Mouse (Mus musculus): Measurements from ENCODE around the gene Prex1.
A peak's percentile ranks its signal among the peaks of the same experiment; 100 is the strongest.

Prex1 gene

DNA sequence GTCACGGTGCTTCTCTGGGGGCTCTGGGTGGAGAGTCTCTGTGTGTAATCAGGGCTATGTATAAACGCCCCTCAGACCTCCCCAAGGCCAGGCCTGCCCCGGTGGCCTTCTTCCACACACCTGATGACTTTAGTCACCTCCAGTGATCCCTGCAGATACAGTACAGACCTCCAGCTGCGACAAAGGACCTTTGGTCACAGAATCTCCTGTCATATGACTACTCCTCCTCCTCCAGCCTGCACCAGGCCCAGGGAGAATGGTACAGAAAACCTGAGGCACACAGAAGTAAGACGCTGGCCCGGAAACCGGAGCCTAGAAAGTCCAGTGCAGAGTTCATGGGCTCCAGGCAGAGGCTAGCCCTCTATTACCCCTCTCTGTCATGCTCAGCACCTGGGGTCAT is 152.8 kb downstream of the Prex1 start:
- DNase-seq (ENCODE audit: low read depth), result no peak

GRCm38 (mm10) chr2:166559531-166559930 is 154.1 kb downstream of the Prex1 start:
- no peak for DNase-seq (ENCODE audit: low read depth)

GRCm38 (mm10) chr2:166555508-166555907 is 158.1 kb downstream of the Prex1 start:
- peak; percentile 38 for DNase-seq (ENCODE audit: low read depth)

DNA sequence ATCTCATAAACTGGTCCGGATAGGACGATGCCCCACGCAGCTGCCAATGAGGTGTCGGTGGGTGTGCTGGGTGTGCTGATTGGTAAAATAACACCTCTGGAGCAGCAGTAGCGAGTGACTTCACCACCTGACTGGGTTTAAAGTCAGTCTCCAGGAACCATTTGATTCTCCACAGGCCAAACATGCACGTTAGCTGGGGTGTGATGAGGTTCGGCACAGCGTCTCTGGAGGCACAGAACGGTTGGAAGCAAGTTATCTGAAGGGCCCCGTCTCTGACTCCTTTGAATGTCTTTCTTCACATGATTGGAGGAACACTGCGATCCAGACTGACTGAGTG is 159.5 kb downstream of the Prex1 start:
- DNase-seq (ENCODE audit: low read depth), result no peak

- peak; percentile 68 for DNase-seq (ENCODE audit: low read depth)
Measured at GRCm38 (mm10) chr2:166553502-166554168, 160.0 kb downstream of the Prex1 start.

DNA sequence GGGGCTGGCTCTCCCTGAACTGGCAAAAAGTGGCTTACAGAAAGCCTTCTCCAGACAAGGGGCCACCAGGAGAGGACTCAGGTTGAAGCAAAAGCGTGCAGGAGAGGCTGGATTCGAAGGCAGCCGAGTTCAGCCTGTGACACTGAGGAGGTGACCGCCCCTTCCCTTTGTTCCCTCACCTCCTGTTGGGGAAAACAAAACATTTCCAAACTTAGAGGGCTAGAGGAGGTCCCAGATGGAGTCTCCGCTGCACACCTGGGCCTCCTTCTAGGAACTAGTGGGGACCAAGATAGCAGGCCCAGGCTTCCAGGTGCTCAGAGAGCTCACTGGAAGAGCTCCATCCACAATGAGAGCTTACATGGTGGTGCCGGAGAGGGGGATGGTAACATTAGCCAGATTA is 161.0 kb downstream of the Prex1 start:
- no peak for DNase-seq (ENCODE audit: low read depth)

GRCm38 (mm10) chr2:166551831-166552498 is 161.7 kb downstream of the Prex1 start:
- no peak for DNase-seq (ENCODE audit: low read depth)

GRCm38 (mm10) chr2:166549871-166550270 is 163.8 kb downstream of the Prex1 start:
- no peak for DNase-seq (ENCODE audit: low read depth)

- DNase-seq (ENCODE audit: low read depth), result no peak
Measured at GRCm38 (mm10) chr2:166549069-166549468, 164.6 kb downstream of the Prex1 start.

DNA sequence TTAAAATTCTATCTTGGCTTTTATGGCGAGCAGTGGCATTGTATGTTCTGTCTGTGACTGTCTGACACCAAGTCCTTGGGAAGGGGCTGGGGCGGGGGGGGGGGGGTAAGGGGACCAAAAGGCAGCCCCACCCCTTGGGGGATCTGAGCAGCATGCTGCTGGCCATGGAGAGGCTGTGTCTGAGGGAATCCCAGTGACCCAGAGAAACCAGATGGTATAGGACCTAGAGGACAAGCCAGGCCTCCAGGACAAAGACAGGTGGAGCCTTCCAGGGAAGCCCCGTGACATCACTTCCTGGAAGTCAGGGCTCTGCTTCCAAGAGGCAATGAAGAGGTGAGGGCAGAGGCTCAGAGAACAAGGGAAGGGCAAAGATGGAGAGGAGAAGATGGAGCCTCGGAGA is 168.1 kb downstream of the Prex1 start:
- DNase-seq (ENCODE audit: low read depth), result no peak

DNA sequence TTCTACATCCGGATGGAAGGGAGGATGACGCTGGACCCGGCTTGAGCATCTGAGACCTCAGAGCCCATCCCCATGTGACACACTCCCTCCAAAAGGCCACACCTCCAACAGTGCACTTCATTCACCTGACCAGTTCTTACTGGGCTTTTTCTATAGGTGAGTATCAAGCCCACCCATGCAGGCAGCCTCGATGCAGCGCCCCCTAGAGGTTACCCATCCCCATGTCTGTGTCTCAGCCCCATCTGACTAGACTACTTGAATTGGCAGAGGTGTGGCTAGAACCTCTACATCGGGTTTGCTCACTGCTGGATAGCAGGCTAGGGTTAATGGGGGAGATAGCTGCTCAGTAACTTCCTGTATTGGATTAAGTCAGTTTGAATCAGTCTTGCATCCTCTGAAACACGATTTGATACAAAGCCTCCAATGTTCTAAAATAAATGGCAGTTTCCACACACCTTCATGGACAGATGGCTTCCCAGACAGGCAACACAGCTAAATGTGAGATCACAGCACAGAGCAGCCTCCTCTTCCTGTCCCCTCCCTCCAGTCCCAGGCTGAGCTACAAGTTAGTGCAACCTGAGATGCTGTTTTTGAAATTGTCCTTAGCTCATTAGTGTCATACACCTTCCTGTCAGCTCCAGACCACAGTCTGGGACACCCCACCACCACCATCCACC is 168.9 kb downstream of the Prex1 start:
- no peak for DNase-seq (ENCODE audit: low read depth)

GRCm38 (mm10) chr2:166541112-166541928 is 172.3 kb downstream of the Prex1 start:
- no peak for DNase-seq (ENCODE audit: low read depth)

GRCm38 (mm10) chr2:166540216-166540615 is 173.4 kb downstream of the Prex1 start:
- no peak for DNase-seq (ENCODE audit: low read depth)

DNA sequence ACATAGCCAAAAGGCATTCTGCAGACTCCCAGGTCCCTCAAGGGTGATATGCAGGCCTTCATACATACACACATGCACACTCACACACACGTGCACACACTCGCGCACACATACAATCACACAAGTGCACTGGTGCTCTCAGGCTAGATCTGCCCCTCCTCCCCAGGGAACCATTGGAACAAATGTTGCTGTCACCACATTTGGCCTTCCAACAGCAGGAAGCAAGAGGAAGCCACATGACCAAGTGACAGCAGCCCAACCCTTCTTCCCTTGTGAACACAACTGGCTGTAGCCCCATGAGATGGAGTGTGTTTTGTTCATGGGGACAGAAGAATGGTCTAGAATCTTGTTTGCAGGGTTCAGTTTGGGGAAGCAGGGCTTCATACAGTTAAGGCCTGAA is 176.7 kb downstream of the Prex1 start:
- no peak for DNase-seq (ENCODE audit: low read depth)

DNA sequence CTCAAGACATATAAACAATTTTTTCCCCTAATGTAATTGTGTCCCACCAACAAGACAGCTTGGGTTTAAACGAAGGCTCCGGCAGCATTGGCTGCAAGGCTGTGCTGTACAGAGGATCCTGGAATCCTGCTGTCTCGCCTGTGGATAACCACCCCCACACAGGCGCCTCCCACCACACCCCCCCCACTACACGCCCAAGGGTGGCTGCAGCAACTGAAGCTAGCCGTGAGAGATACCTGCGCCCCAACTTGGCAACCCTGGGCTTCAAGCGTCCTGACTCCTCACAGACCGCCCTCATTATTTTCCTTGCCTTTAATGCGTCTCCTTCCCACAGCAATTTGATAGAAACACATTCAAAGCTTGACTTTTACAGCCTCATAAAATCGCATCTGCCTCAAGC is 178.1 kb downstream of the Prex1 start:
- no peak for DNase-seq (ENCODE audit: low read depth)

DNA sequence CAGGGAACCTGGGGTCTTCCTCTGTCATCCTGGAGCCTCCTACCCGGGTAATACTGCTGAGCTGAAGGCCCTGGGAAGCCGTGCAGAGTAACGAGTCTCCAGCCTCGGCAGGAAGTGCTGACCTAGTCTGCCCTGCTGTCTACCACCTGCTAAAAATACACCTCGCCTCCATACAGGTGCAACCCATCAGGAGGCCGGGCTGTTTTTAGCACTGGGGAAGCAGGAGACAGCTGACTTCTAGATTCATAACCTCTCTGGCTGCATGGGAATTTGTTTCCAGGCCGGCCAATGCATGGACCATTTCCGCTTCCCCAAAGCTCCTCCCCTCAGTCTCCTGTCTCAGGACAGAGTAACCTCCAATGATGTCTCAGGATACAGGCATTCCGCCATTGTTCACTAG is 187.4 kb downstream of the Prex1 start:
- no peak for DNase-seq (ENCODE audit: low read depth)

DNA sequence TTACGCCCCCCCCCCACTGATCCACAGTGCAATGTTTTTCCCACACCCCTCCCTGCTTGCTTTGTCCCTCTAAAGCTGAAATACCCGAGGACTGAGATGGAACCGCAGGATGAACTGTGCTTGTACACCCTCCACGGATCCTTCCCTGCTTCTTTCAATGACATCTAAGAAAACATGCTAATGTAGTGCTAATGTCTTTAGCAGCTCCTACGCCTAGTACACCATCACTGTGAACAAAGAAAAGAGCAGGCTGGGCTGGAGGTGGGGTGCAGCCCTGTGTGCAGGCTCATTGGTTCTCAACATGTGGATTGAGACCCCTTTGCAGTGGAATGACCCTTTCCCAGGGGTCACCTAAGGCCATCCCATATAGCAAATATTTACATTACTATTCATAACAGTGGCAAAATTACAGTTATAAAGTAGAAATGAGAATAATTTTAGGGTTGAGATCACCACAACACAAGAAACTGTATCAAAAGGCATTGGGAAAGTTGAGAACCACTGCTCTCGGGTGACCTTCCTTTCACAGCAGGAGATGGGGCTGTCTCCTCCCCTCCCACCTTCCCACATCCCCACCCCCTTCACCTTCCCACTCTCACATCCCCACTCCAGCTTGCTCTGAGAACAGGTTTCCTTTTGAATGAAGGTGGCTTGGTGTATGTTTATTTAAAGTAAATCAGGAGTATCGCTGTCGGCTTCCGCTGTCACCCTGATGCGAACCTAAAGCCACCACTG is 190.3 kb downstream of the Prex1 start:
- DNase-seq (ENCODE audit: low read depth), result no peak

DNA sequence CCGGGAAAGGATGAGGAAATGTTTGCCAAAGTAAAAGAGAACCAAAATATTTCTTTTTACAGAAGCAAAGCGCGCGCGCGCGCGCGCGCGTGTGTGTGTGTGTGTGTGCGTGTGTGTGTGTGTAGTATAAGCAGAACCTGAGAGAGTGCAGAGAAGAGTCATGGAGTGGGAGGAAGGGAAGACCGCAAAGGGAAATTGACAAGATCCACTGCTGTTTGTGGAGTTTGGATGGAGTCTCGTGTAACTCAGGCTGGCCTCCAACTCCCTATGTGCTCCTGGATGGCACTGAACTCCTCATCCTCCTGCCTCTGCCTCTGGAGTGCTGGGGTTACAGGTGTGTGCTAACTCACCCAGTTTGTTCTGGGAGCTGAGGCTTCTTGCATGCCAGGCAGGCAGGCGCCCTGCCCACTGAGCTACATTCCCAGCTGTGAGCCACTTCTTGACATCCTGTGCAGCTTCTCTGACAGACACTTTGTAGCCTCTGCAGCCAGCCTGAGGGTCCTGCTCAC is 191.0 kb downstream of the Prex1 start:
- no peak for DNase-seq (ENCODE audit: low read depth)

DNA sequence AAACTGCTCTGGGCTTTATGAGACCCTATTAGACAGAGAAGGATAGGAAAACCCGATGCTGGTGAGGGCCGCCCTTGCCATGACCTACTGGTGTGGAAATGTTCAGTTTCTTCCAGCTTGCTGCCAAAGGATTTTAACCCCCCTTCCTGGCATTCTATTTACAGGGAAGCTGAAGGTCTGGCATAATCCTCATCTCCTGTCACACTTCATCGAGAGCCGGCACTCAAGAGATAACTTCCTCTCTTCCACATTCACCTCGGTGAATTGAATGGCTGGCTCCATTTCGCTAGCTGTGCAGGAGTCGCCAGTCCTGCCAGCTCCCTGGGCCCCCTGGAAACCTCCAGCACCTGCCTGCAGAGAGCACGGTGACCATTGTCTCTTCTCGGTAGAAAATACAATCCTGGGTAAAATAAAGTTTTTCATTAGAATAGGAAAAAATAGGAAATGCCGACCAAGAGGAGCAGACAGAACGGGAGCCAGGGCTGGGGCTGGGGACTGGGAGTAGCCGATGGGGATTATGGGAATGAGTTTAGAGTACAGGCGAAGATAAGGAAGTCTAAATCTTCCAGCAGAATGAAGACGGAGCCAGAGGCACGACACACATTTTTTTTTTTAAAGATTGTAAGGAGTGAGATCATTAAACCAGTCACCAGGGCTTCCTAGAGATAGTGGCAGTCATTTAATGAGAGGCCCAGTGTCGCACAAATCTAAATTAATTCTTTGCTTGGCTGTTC is 191.6 kb downstream of the Prex1 start:
- DNase-seq (ENCODE audit: low read depth), result no peak

DNA sequence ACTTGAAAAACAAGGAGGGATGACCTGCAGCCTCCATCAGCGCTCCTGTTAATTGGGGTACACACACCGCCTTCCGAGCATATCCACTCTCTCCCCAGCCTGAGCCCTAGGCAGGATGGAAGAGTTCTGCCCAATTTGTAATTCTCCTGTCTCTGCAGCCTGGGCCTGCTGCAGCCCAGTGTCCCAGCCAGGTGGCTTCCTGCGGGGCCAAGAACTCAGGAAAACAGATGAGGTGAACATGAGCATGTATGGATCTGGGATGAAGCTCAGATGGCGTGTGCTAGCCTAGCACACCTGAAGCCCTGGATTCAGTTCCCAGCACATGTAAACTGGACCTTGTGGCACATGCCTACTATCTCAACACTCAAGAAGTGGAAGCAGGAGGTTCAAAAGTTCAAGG is 192.2 kb downstream of the Prex1 start:
- no peak for DNase-seq (ENCODE audit: low read depth)

DNA sequence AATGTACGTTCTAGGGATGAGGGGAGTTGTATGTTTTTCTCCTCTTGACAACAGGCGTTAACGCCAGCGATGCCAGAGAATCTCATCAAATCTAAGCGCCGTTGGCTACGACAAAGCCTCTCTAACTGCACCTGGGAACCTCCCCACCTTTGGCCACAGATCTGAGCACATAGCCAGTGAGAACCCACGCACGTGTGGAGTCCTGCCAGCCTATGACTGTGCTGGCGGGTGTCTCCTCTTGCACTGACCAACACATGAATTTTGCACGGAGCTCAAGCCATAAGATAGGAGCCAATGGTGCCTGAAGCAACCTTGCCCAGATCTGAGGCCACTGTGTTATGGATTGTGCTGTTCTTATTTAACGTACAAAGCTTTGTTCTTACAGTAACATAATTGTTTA is 193.1 kb downstream of the Prex1 start:
- DNase-seq (ENCODE audit: low read depth), result no peak
